Mouse (Mus musculus) ES-E14 (cell line): ENCODE results near the gene Noxo1.

ENCODE experiments used
- CHD2 ChIP-seq: IDR thresholded peaks from 2 replicates; pipeline ENCODE4 v1.6.1; 2014; ENCODE audit warnings: mild to moderate bottlenecking, low read depth, low read length, inconsistent platforms
- MAFK ChIP-seq: IDR thresholded peaks from 2 replicates; pipeline ENCODE4 v1.6.1; 2014; ENCODE audit warnings: mild to moderate bottlenecking, low read depth, low read length, inconsistent platforms; ENCODE audit not compliant: insufficient read depth
- ZC3H11A ChIP-seq: IDR thresholded peaks from 2 replicates; pipeline ENCODE4 v1.6.1; 2012; ENCODE audit warnings: low read depth, mild to moderate bottlenecking, inconsistent platforms, low read length, borderline replicate concordance

GRCm38 (mm10) chr17:24743896-24744295 is 47.9 kb downstream of the Noxo1 start:
- TF ChIP-seq MAFK (no peak), CHD2 (no peak), ZC3H11A (no peak)
